In genomic region chr5:139228318-139228717, GRCm38 (mm10) we compare ENCODE assay signal across 23 mouse cellular contexts.
"Had no signal": no experiment of that assay in that cellular context is flagged by ENCODE, and none has a peak within 500 bp of the region (broad histone marks: within the 10 kb centered on the region; RNA-seq: fewer than 3 reads in every experiment).

No protein-coding gene starts in this region.

- H3K27ac ChIP-seq: embryonic facial prominence, embryonic 10.5 days; embryonic facial prominence, embryonic 12.5 days; embryonic facial prominence, embryonic 13.5 days; embryonic facial prominence, embryonic 15.5 days; forebrain, embryonic 10.5 days; forebrain, embryonic 12.5 days; forebrain, embryonic 13.5 days; forebrain, embryonic 15.5 days; gastrocnemius, adult 2 months; heart, adult 2 months; heart, embryonic 10.5 days had no signal

- H3K4me3 ChIP-seq: embryonic facial prominence, embryonic 10.5 days; embryonic facial prominence, embryonic 12.5 days; embryonic facial prominence, embryonic 13.5 days; embryonic facial prominence, embryonic 15.5 days; erythroblast, embryonic 14.5 days; forebrain, embryonic 10.5 days; forebrain, embryonic 12.5 days; forebrain, embryonic 13.5 days; forebrain, embryonic 15.5 days; gastrocnemius, adult 2 months; heart, adult 2 months; heart, embryonic 10.5 days had no signal

- H3K27me3 ChIP-seq: embryonic facial prominence, embryonic 12.5 days; embryonic facial prominence, embryonic 13.5 days; embryonic facial prominence, embryonic 15.5 days; forebrain, embryonic 12.5 days; forebrain, embryonic 13.5 days; forebrain, embryonic 15.5 days had no signal

- DNase-seq: cerebellum, postnatal 14 days; cerebellum, postnatal 25 days; cerebellum, postnatal 36 days; embryo, embryonic 11 days; forebrain, postnatal 0 days; gastrocnemius, adult 2 months; gastrocnemius, postnatal 10 days; gastrocnemius, postnatal 14 days; gastrocnemius, postnatal 25 days; gastrocnemius, postnatal 36 days; heart, adult 11 months; heart, adult 18-20 months; heart, adult 2 months had no signal

- H3K4me1 ChIP-seq: embryonic facial prominence, embryonic 10.5 days; embryonic facial prominence, embryonic 12.5 days; embryonic facial prominence, embryonic 13.5 days; embryonic facial prominence, embryonic 15.5 days; forebrain, embryonic 10.5 days; forebrain, embryonic 12.5 days; forebrain, embryonic 13.5 days; forebrain, embryonic 15.5 days; heart, embryonic 10.5 days had no signal
